Mouse (Mus musculus) liver, postnatal 0 days (tissue): ENCODE measurements around the gene Tmsb15a.

Experiments used
- CTCF ChIP-seq: sonication (generic); IDR thresholded peaks from 2 replicates; pipeline ENCODE4 v1.5.1; 2016; ENCODE audit warnings: antibody characterized with exemption, low read depth
- EP300 ChIP-seq: IDR thresholded peaks from 2 replicates; pipeline ENCODE4 v1.6.1; 2016; ENCODE audit warnings: antibody characterized with exemption, low read depth, mild to moderate bottlenecking

- TF ChIP-seq EP300 (no peak), CTCF (no peak)
These were observed at the start of gene Tmsb15a for GRCm38 (mm10) chrX:135725161-135725560.
